Mouse (Mus musculus) mouse embryonic stem cell (cell line): ENCODE measurements around the gene Tbpl2.

Experiments
- in situ Hi-C, 2 experiments: fragments of 300-500 bp; cut with MboI; formaldehyde crosslinking; loops; 1 replicate in 1 of 2; 3 replicates in 1 of 2; pipeline ENCODE4 v1.14.3; 2019 to 2020; ENCODE audit warnings: low sequenced_read_pairs in 2 of 2, low pct_unique_long_range_greater_than_20kb in 1 of 2, mixed read lengths in 1 of 2; ENCODE audit not compliant: unreplicated experiment in 1 of 2

Tbpl2 gene

DNA sequence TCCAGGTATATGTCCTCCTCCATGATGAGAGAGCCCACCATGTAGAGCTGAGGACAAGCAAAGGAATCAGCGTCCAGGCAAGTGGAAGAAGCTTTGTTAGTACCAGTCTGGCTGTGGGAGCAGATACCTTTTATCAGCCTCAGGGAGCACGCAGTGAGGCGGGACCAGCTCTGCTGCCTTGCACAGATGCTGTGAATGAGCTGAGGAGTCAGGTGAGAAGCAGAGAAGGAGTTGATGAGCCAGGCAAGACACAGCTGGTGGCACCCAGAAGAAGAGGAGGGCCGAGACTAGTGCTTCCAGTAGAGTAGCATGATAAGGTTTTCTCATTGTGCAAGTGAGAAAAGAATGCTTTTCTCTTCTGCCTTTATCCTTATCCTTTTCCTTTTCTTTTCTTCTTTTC lies at the start of gene Tbpl2:
Gene Tbpl2 (minus strand): TSS at position 101 of the 400 bp plus-strand sequence.
- in situ Hi-C loops, result no loop called here

DNA sequence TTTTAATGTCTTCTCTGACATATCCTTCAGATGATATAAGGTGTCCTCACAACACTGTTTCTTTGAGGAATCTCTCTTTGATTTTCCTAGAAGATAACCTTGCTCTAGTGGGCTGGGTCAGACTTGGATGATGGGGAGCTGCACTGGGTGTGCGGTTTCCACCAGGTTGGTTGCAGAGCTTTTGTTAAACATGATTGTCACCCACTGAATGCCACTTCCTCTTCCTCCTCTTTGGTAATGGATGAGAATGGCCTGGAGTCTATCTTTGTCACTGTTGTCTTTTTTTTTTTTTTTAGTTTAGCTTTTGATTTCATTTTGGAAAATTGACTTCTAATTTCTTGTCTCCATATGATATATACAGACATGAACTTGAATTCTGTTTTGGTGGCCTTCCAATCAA lies 38.0 kb upstream of the Tbpl2 start:
- in situ Hi-C loops, result no loop called here

GRCm38 (mm10) chr2:24109085-24109484 lies 12.7 kb upstream of the Tbpl2 start:
- in situ Hi-C loops, result no loop called here

- in situ Hi-C loops, result no loop called here
These were observed 7.4 kb upstream of the Tbpl2 start for GRCm38 (mm10) chr2:24103619-24104289.

- in situ Hi-C loops, result no loop called here
These were observed 5.5 kb downstream of the Tbpl2 start for GRCm38 (mm10) chr2:24090921-24091320.

- in situ Hi-C loops, result no loop called here
These were observed 45.9 kb downstream of the Tbpl2 start for GRCm38 (mm10) chr2:24050459-24050858.

- in situ Hi-C loops, result no loop called here
These were observed 46.9 kb downstream of the Tbpl2 start, which contains the start of gene Hnmt for GRCm38 (mm10) chr2:24049344-24049990. Gene Hnmt (minus strand): TSS chr2:24049394.

DNA sequence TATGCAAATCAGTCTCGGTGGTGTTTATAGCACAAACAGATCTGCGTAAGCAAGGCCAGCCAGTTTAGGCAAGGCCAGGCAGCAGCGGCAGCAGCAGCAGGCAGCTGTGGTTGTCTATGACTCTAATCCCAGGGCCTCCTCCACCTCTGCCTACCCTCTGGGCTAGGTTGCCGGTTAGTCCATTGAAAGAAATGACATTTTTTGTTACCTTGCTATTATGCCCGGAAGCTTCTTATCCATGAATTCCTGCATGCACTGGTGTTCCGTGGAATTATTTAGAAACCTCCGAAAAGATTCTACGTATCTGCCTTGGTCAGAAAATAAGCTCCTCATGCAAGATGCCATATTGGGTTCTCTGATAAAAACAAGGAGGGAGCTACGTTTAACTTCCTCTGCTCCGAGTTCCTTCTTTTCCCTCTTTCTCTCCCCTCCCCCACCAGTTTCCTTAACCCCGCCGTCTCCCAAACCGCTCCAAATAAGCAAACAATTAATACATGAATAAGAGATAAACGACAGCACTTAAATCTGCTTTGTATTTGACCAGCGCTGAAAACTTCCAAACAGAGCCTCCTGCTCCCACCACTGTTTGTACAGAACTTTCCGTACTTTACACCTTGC lies 47.8 kb downstream of the Tbpl2 start:
- in situ Hi-C loops, result no loop called here

GRCm38 (mm10) chr2:24047551-24048479 lies 48.6 kb downstream of the Tbpl2 start:
- in situ Hi-C loops, result no loop called here

DNA sequence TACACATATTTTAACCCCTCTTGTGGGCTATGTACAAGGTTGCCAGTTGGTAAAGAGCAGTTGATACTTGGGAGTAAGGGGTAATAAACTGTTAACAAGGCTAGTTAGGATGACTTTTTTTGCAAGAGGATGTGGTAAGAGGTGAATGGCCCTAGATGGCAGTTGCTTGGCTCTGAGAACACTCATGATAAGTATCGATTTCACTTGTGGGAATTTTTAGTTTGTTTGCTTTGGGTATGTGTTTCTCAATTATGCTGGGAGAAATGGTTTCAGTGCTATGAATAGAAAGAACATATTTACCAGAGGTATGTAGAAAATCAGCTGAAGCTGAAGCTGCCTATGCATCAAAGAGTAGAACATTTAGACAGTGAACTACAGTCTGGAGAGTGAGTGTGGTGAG lies 53.5 kb downstream of the Tbpl2 start:
- in situ Hi-C loops, result no loop called here

DNA sequence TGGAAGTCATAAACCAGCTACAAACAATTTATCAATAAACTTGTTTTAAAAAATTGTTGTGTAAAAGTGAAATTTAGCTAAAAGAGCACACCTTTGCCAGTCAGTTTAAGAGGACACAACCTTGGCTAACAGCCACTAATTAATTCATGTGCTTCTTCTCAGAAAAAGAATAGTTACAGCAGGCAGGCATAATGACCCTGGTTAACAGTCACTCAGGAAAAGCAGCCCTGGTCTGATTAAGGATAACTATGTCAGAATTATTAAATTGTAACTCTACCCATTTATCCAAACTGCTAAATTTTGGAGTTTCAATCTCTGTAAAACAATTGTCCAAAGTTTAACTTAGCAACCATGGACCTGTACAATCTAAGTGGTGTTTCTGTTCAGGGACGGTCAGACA lies 55.9 kb downstream of the Tbpl2 start:
- in situ Hi-C loops, result no loop called here
